Mouse (Mus musculus) left cerebral cortex, adult 2 months (tissue): Measurements from ENCODE around the gene Gm10354. TPM values are rescaled to one million over a fixed set of nuclear protein-coding genes. Genes with fewer than 3 reads are reported as not detected.
"Not testable (repeated sequence)": the region's sequence is repeated elsewhere in the genome, so short reads cannot be mapped to it uniquely, and the experiment has no call there.

ENCODE experiments used
- DNase-seq, 2 experiments: peaks; one replicate each; pipeline ENCODE4 v3.0.0; 2021 to 2022; ENCODE audit warnings: low spot score in 2 of 2, mixed read lengths in 1 of 2; ENCODE audit errors: extremely low spot score in 1 of 2
- H3K27ac ChIP-seq: fragments of 200-600 bp; 2 replicates; pipeline ENCODE4 v1.8.1; 2022
- H3K4me3 ChIP-seq: fragments of 200-600 bp; 2 replicates; pipeline ENCODE4 v1.8.1; 2022
- CTCF ChIP-seq: fragments of 200-600 bp; IDR thresholded peaks from 2 replicates; pipeline ENCODE4 v1.8.1; 2022; ENCODE audit warnings: antibody characterized with exemption, mild to moderate bottlenecking, moderate library complexity
- intact Hi-C: fragments of 180-260 bp; cut with DNase I; formaldehyde crosslinking; loops from one replicate; pipeline ENCODE4 v1.15.1; 2025
- total RNA-seq, 2 experiments: library from RNA; stranded (reverse); gene quantifications; 2 replicates each; pipeline ENCODE4 v1.2.3; 2021

Gm10354 gene
- total RNA-seq, 2 experiments from 2014 or later: not detected

GRCm38 (mm10) chr5:14975294-14975693 lies 3.4 kb downstream of the Gm10354 start:
- H3K27ac ChIP-seq, intact Hi-C loops, DNase-seq, H3K4me3 ChIP-seq: not testable (repeated sequence)

DNA sequence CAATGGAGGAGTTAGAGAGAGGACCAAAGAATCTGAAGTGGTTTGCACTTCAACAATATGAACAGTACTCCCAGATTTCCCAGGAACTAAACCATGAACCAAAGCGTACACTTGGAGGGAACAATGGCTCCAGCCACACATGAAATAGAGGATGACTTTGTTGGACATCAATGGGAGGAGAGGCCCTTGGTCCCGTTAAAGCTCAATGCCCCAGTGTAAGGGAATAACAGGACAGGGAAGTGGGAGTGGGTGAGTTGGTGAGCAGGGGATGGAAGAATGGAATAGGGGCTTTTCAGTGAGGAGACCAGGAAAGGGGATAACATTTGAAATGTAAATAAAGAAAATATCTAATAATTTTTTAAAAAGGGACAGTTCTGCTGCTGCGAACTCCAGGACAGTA lies 5.9 kb downstream of the Gm10354 start:
- H3K4me3 ChIP-seq, DNase-seq, H3K27ac ChIP-seq, intact Hi-C loops: not testable (repeated sequence)

DNA sequence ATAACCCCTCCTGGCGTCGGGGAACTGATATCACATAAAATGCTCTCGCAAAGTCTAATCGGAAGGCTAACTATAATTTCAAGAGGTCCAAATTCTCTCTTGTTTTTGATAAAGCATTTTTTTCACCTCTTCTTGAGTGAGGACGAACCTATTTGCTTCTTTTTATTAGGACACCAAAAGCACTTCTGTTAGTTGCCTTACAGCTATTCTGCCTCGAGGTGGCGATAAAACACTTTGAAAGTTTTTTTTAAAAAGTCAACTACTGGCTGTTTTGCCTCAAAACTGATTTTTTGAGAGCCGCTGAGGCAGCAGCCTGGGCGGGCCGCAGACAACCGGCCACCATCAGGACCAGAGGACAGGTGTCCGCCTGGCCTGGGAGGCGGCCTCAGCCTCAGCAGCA lies 14.9 kb downstream of the Gm10354 start:
- not testable (repeated sequence) for H3K27ac ChIP-seq

GRCm38 (mm10) chr5:14961502-14961901 lies 17.2 kb downstream of the Gm10354 start:
- intact Hi-C loops, H3K27ac ChIP-seq, H3K4me3 ChIP-seq, DNase-seq: not testable (repeated sequence)

More for the DNA sequence above, 14.9 kb downstream of the Gm10354 start:
- H3K4me3 ChIP-seq, intact Hi-C loops, DNase-seq: not testable (repeated sequence)
- peak; percentile 33 for TF ChIP-seq CTCF

- intact Hi-C loops, DNase-seq, H3K4me3 ChIP-seq, H3K27ac ChIP-seq: not testable (repeated sequence)
Measured at GRCm38 (mm10) chr5:14955928-14956706, 22.6 kb downstream of the Gm10354 start.

- intact Hi-C loops: not testable (repeated sequence)
Measured at GRCm38 (mm10) chr5:14953587-14953986, 25.1 kb downstream of the Gm10354 start.

DNA sequence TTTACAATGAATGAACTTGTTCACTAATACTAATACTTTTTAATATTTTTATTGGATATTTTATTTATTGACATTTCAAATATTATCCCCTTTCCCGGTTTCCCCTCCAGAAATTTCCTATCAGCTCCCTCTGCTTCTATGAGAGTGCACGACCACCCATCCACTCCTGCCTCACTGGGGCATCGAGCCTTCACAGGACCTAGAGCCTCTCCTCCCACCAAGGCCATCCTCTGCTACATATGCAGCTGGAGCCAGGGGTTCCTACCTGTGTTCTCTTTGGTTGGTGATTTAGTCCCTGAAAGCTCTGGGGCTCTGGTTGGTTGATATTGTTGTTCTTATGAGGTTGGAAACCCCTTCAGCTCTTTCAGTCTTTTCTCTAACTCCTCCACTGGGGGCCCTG lies 26.0 kb downstream of the Gm10354 start:
- H3K4me3 ChIP-seq, intact Hi-C loops, H3K27ac ChIP-seq, DNase-seq: not testable (repeated sequence)

More at GRCm38 (mm10) chr5:14953587-14953986, 25.1 kb downstream of the Gm10354 start:
- H3K27ac ChIP-seq, H3K4me3 ChIP-seq, DNase-seq: not testable (repeated sequence)

GRCm38 (mm10) chr5:14951822-14952221 lies 26.9 kb downstream of the Gm10354 start:
- H3K27ac ChIP-seq, H3K4me3 ChIP-seq, intact Hi-C loops, DNase-seq: not testable (repeated sequence)

DNA sequence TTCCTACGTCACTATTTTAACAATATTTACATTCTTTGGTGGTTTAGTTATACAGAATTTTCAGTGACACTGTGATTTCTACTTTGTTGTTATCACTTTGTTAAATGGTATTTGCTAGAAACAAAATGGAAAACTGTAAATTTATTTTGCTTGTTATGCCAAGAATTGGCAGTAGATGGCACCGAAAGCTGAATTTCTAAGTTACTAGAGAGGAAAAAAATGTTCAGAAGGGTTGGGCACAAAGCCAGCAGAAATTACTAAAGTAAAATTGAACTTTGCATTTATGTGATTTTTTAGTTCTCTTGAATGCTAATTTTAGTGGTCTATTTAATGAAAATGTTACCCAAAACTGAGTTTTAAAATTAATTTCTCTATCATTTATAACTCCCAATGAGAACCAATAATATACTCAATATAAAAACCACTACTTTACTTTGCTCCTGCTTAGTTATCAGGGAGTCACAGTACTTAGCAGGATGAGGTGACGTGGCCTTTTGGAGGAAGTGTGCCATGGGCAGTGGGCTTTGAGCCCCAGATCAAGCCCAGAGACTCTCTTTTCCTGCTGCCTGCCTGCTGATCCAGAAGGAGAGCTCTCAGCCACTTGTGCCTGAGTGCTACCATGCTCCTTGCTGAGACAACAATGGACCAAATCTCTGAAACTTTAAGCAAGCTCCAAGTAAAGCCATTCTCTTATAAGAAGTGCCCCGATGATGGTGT lies 31.1 kb downstream of the Gm10354 start:
- TF ChIP-seq CTCF: peak; percentile 32
- H3K4me3 ChIP-seq, DNase-seq, intact Hi-C loops, H3K27ac ChIP-seq: not testable (repeated sequence)

GRCm38 (mm10) chr5:14945524-14945923 lies 33.2 kb downstream of the Gm10354 start:
- DNase-seq, H3K4me3 ChIP-seq, H3K27ac ChIP-seq, intact Hi-C loops: not testable (repeated sequence)

- intact Hi-C loops, DNase-seq, H3K4me3 ChIP-seq, H3K27ac ChIP-seq: not testable (repeated sequence)
Measured at GRCm38 (mm10) chr5:14941043-14941442, 37.7 kb downstream of the Gm10354 start.

GRCm38 (mm10) chr5:14938329-14938728 lies 40.4 kb downstream of the Gm10354 start, which contains the start of gene Speer4e:
Speer4e (minus strand) TSS chr5:14938429.
- DNase-seq, H3K4me3 ChIP-seq, intact Hi-C loops, H3K27ac ChIP-seq: not testable (repeated sequence)

GRCm38 (mm10) chr5:14933721-14934120 lies 45.0 kb downstream of the Gm10354 start:
- intact Hi-C loops, DNase-seq, H3K4me3 ChIP-seq, H3K27ac ChIP-seq: not testable (repeated sequence)
